Mouse (Mus musculus) myocyte (in vitro differentiated cells): Measurements from ENCODE around the gene Rasgrf2.

Experiments used
- MAX ChIP-seq: IDR thresholded peaks from one replicate; pipeline ENCODE4 v1.6.1; 2011; ENCODE audit warnings: low read depth, mild to moderate bottlenecking, control low read depth
- MYOD1 ChIP-seq, 3 experiments: IDR thresholded peaks; one replicate each; pipeline ENCODE4 v1.6.1; 2011; ENCODE audit warnings: control low read depth in 2 of 3, low read depth in 2 of 3, mild to moderate bottlenecking in 2 of 3, moderate library complexity in 1 of 3; ENCODE audit not compliant: insufficient read length in 2 of 3, control insufficient read depth in 1 of 3
- TCF12 ChIP-seq: IDR thresholded peaks from one replicate; pipeline ENCODE4 v1.6.1; 2011; ENCODE audit warnings: mild to moderate bottlenecking, control low read depth; ENCODE audit not compliant: poor library complexity, insufficient read depth, severe bottlenecking

DNA sequence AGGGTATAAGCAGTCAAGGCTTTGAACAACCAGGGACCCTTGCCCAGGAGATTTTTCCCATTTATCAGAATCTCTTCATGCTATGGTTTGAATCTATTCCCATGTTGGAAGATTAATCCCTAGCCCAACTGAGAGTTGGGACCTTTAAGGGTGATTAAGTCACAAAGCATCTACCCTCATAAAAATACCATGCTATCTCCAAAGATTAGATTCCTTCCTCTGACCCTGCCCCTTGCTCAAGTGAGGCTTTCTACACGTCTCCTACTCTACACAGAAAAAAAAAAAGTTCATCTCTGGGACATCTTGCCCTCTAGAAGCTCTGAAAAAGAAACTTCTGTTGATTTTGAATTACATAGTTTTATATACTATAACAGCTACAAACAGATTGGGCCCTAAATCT is 154.5 kb downstream of the Rasgrf2 start:
- TF ChIP-seq MYOD1 (IDR thresholded peaks at IDR 0.05; ENCODE audit: control insufficient read depth in 1 of 3, insufficient read length in 2 of 3, low read depth in 2 of 3) (no peak), TCF12 (no peak), MAX (no peak)
